Mouse (Mus musculus) B cell, adult 2 months (primary cell): ENCODE data around the gene Traf3ip2.

Experiments used
- DNase-seq, 2 experiments: peaks; one replicate each; pipeline ENCODE4 v3.0.0; 2022

Traf3ip2 gene

GRCm38 (mm10) chr10:39634423-39635101 lies 21.8 kb downstream of the Traf3ip2 start:
- DNase-seq: no peak

GRCm38 (mm10) chr10:39638862-39639261 lies 26.1 kb downstream of the Traf3ip2 start:
- DNase-seq: no peak

GRCm38 (mm10) chr10:39639783-39640182 lies 27.0 kb downstream of the Traf3ip2 start:
- no peak for DNase-seq

GRCm38 (mm10) chr10:39640817-39641226 lies 28.1 kb downstream of the Traf3ip2 start:
- no peak for DNase-seq

GRCm38 (mm10) chr10:39645789-39646628 lies 33.3 kb downstream of the Traf3ip2 start:
- DNase-seq: no peak

GRCm38 (mm10) chr10:39646629-39647019 lies 33.9 kb downstream of the Traf3ip2 start:
- no peak for DNase-seq

GRCm38 (mm10) chr10:39647118-39647517 lies 34.4 kb downstream of the Traf3ip2 start:
- no peak for DNase-seq

GRCm38 (mm10) chr10:39648278-39648677 lies 35.5 kb downstream of the Traf3ip2 start:
- no peak for DNase-seq

GRCm38 (mm10) chr10:39649550-39649949 lies 36.8 kb downstream of the Traf3ip2 start:
- DNase-seq: no peak

GRCm38 (mm10) chr10:39650316-39650715 lies 37.6 kb downstream of the Traf3ip2 start:
- DNase-seq: no peak

- DNase-seq: no peak
Measured at GRCm38 (mm10) chr10:39654001-39654416, 41.3 kb downstream of the Traf3ip2 start.

- DNase-seq: no peak
Measured at GRCm38 (mm10) chr10:39658901-39659410, 46.2 kb downstream of the Traf3ip2 start.

GRCm38 (mm10) chr10:39659411-39660268 lies 46.9 kb downstream of the Traf3ip2 start:
- no peak for DNase-seq

GRCm38 (mm10) chr10:39660269-39660655 lies 47.5 kb downstream of the Traf3ip2 start:
- no peak for DNase-seq

GRCm38 (mm10) chr10:39660698-39661097 lies 48.0 kb downstream of the Traf3ip2 start:
- no peak for DNase-seq

GRCm38 (mm10) chr10:39665071-39665502 lies 52.4 kb downstream of the Traf3ip2 start:
- DNase-seq: no peak

GRCm38 (mm10) chr10:39666027-39666426 lies 53.3 kb downstream of the Traf3ip2 start:
- DNase-seq: no peak

- DNase-seq: no peak
Measured at GRCm38 (mm10) chr10:39671451-39671850, 58.7 kb downstream of the Traf3ip2 start.

GRCm38 (mm10) chr10:39672547-39673051 lies 59.9 kb downstream of the Traf3ip2 start:
- no peak for DNase-seq

- DNase-seq: no peak
Measured at GRCm38 (mm10) chr10:39674106-39674505, 61.4 kb downstream of the Traf3ip2 start.

- no peak for DNase-seq
Measured at GRCm38 (mm10) chr10:39674766-39675165, 62.0 kb downstream of the Traf3ip2 start.

GRCm38 (mm10) chr10:39678199-39678791 lies 65.6 kb downstream of the Traf3ip2 start:
- no peak for DNase-seq
